Mouse (Mus musculus) C2C12 (cell line): ENCODE results near the gene Rnf126.

ENCODE experiments used
- CEBPB ChIP-seq: IDR thresholded peaks from one replicate; pipeline ENCODE4 v1.6.1; 2011; ENCODE audit warnings: low read depth, mild to moderate bottlenecking, control low read depth, moderate library complexity
- CTCF ChIP-seq: IDR thresholded peaks from one replicate; pipeline ENCODE4 v1.5.1; 2011; ENCODE audit not compliant: control insufficient read depth, insufficient read depth, insufficient read length
- FOSL1 ChIP-seq: IDR thresholded peaks from one replicate; pipeline ENCODE4 v1.8.0; 2011; ENCODE audit warnings: mild to moderate bottlenecking, low read length; ENCODE audit not compliant: poor library complexity, insufficient read depth, severe bottlenecking
- MAX ChIP-seq: IDR thresholded peaks from one replicate; pipeline ENCODE4 v1.6.1; 2011; ENCODE audit warnings: mild to moderate bottlenecking, control low read depth
- MYOD1 ChIP-seq: IDR thresholded peaks from one replicate; pipeline ENCODE4 v1.6.1; 2011; ENCODE audit warnings: low read depth; ENCODE audit not compliant: control insufficient read depth, insufficient read length
- MYOG ChIP-seq: IDR thresholded peaks from one replicate; pipeline ENCODE4 v1.6.1; 2011; ENCODE audit not compliant: control insufficient read depth, insufficient read length; ENCODE audit errors: extremely low read depth
- USF1 ChIP-seq: IDR thresholded peaks from one replicate; pipeline ENCODE4 v1.6.1; 2011; ENCODE audit warnings: low read depth, mild to moderate bottlenecking, control low read depth, moderate library complexity

DNA sequence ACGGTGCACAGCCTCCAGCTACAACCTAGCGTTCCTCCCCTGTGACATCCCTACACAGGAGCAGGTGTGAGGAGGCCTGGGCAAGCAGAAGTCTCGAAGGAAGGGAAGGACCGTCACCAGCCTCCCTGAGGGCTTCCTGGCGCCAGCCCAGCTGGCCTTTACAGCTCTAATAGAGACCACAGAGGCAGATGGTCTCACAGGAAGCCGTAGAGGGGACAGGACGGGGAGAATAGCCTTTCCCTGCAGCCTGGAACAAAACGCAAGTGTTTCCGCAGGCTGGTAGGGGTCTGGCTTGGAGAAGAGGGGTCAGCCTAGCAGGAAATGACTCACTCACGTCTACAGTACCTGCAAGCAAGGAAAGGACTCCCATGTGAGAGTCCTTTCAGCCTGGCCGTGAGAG, 41.1 kb upstream of the Rnf126 start:
- TF ChIP-seq CTCF (no peak), CEBPB (no peak), USF1 (no peak), MAX (no peak), MYOG (no peak), FOSL1 (no peak), MYOD1 (no peak)
